Mouse (Mus musculus) heart, adult 2 months (tissue): Measurements from ENCODE around the gene Nup210.

Experiments used
- CTCF ChIP-seq: fragments of 200-600 bp; IDR thresholded peaks from 2 replicates; pipeline ENCODE4 v1.8.1; 2022; ENCODE audit warnings: antibody characterized with exemption, mild to moderate bottlenecking, moderate library complexity
- EP300 ChIP-seq: fragments of 200-500 bp; IDR thresholded peaks from 2 replicates; pipeline ENCODE4 v1.6.1; 2011; ENCODE audit warnings: low read depth, low read length, control low read depth; ENCODE audit not compliant: insufficient read depth
- POLR2A ChIP-seq: fragments of 200-500 bp; IDR thresholded peaks from 2 replicates; pipeline ENCODE4 v1.6.1; 2011; ENCODE audit warnings: mild to moderate bottlenecking, low read depth, low read length, control low read depth; ENCODE audit not compliant: insufficient read depth

DNA sequence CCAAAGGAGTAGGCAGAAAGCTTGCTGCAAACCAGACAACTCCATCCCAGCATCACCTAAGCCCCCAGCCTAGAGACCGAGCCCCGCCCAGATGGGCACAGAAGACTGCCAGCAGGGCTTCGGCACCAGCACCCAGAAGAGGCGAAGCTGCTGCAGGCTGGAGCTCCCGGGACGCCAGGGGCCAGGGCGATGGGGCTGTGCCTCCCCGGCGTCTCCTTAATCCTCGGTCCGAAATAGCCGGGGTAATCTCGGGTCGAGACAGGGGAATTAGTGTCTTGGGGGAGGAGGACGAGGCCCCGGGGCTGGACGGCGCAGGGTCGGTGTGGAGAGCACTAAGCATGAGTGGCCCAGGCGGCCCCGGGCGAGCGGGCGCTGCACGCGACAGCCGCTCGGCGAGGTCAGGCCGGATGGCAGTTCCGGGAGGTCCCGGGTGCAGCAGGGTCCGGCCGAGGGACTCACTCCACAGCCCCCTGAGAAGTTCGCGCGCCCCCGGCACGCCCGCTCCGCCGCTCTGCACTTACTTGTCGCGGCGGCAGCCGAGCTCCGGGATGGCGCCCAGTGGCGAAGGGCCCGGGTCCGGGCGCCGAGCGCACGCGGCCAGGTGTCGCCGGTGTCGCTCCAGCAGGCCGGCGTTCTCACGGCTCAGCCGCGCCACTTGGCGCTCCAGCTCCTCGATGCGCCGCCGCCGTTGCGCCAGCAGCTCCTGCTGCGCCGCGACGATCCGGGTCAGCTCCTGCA, 128.9 kb downstream of the Nup210 start:
- no peak for TF ChIP-seq POLR2A
- TF ChIP-seq CTCF = no peak
- no peak for TF ChIP-seq EP300
